Mouse (Mus musculus) testis, postnatal 10 days (tissue): ENCODE data around the gene Bsg.
"Not testable (repeated sequence)": the region's sequence is repeated elsewhere in the genome, so short reads cannot be mapped to it uniquely, and the experiment has no call there.

Experiments
- DNase-seq: peaks from one replicate; pipeline ENCODE4 v3.0.0; 2021; ENCODE audit warnings: low spot score

The Bsg gene

GRCm38 (mm10) chr10:79682916-79683582, 21.2 kb upstream of the Bsg start:
- peak; percentile 84 for DNase-seq

GRCm38 (mm10) chr10:79683726-79684640, 20.3 kb upstream of the Bsg start:
- no peak for DNase-seq

- DNase-seq = no peak
These were observed 19.3 kb upstream of the Bsg start for GRCm38 (mm10) chr10:79684770-79685600.

GRCm38 (mm10) chr10:79686219-79686618, 18.1 kb upstream of the Bsg start:
- no peak for DNase-seq

- DNase-seq = no peak
These were observed 17.6 kb upstream of the Bsg start for GRCm38 (mm10) chr10:79686691-79687090.

- no peak for DNase-seq
These were observed 16.8 kb upstream of the Bsg start for GRCm38 (mm10) chr10:79687513-79687912.

- DNase-seq = no peak
These were observed 15.6 kb upstream of the Bsg start, which contains the start of gene Gzmm for GRCm38 (mm10) chr10:79688720-79689119. Gzmm (plus strand) TSS chr10:79689020.

- DNase-seq = no peak
These were observed 15.1 kb upstream of the Bsg start for GRCm38 (mm10) chr10:79689178-79689577.

GRCm38 (mm10) chr10:79691986-79692548, 12.2 kb upstream of the Bsg start:
- no peak for DNase-seq

GRCm38 (mm10) chr10:79693580-79694378, 10.5 kb upstream of the Bsg start:
- no peak for DNase-seq

- DNase-seq = no peak
These were observed 10.0 kb upstream of the Bsg start for GRCm38 (mm10) chr10:79694379-79694655.

- peak; percentile 89 for DNase-seq
These were observed 8.8 kb upstream of the Bsg start for GRCm38 (mm10) chr10:79695231-79696128.

GRCm38 (mm10) chr10:79696129-79696651, 8.1 kb upstream of the Bsg start:
- DNase-seq = no peak

GRCm38 (mm10) chr10:79697916-79698315, 6.4 kb upstream of the Bsg start:
- no peak for DNase-seq

- no peak for DNase-seq
These were observed 5.8 kb upstream of the Bsg start for GRCm38 (mm10) chr10:79698459-79698858.

GRCm38 (mm10) chr10:79700676-79701075, 3.6 kb upstream of the Bsg start:
- no peak for DNase-seq

GRCm38 (mm10) chr10:79701443-79702129, 2.7 kb upstream of the Bsg start:
- no peak for DNase-seq

GRCm38 (mm10) chr10:79702970-79703369, 1.3 kb upstream of the Bsg start:
- DNase-seq = not testable (repeated sequence)

GRCm38 (mm10) chr10:79703541-79703940, 750 bp upstream of the Bsg start:
- DNase-seq = no peak
